Mouse (Mus musculus): ENCODE data around the gene Kcnj4. TPM values are rescaled to one million over a fixed set of nuclear protein-coding genes. Genes with fewer than 3 reads are reported as not detected.
"Not testable (repeated sequence)": the region's sequence is repeated elsewhere in the genome, so short reads cannot be mapped to it uniquely, and the experiment has no call there.

Kcnj4 gene
- total RNA-seq, 2 experiments from 2014 or later: not detected

DNA sequence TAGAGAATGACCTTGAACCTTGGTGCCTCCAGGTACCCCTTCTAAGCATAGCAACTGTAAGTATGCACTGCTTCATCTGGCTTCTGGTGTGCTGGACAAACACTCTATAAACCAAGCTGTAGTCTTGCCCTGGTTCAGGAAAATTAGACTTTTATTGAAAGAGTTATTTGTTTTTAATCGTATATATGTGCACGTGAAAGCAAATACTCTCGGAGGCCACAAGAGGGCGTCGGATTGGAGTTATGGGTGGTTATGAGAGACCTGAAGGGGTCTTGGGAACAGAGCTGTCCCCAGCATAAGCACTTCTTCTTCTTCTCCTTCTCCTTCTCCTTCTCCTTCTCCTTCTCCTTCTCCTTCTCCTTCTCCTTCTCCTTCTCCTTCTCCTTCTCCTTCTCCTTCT is 35.5 kb downstream of the Kcnj4 start:
- DNase-seq: no peak
- intact Hi-C loops (cut with DNase I): loop anchor here (5.0 kb wide), 2 partner anchors 92 to 247 kb away; no protein-coding TSS in a partner anchor

GRCm38 (mm10) chr15:79466601-79467286 is 38.3 kb downstream of the Kcnj4 start:
- intact Hi-C loops (cut with DNase I): loop anchor here (2.0 to 5.0 kb wide), 4 partner anchors 54 to 244 kb away; no protein-coding TSS in a partner anchor
- DNase-seq: peak; percentile 83

GRCm38 (mm10) chr15:79456546-79456945 is 48.5 kb downstream of the Kcnj4 start:
- DNase-seq: no peak
- intact Hi-C loops (cut with DNase I): no loop called here

DNA sequence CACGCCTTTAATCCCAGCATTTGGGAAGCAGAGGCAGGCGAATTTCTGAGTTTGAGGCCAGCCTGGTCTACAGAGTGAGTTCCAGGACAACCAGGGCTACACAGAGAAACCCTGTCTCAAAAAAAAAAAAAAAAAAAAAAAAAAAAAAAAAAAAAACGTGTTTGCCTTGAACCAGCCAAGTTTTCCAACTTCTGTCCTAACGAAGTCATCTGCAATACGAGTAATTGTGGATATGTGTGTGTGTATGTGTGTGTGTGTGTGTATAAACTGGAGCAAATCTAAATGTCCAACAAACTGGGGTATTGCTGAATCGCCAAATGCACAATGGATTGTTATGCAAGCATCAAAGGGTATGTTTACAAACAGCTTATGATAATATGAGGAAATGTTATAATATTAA is 48.9 kb downstream of the Kcnj4 start:
- DNase-seq; intact Hi-C loops (cut with DNase I): not testable (repeated sequence)

DNA sequence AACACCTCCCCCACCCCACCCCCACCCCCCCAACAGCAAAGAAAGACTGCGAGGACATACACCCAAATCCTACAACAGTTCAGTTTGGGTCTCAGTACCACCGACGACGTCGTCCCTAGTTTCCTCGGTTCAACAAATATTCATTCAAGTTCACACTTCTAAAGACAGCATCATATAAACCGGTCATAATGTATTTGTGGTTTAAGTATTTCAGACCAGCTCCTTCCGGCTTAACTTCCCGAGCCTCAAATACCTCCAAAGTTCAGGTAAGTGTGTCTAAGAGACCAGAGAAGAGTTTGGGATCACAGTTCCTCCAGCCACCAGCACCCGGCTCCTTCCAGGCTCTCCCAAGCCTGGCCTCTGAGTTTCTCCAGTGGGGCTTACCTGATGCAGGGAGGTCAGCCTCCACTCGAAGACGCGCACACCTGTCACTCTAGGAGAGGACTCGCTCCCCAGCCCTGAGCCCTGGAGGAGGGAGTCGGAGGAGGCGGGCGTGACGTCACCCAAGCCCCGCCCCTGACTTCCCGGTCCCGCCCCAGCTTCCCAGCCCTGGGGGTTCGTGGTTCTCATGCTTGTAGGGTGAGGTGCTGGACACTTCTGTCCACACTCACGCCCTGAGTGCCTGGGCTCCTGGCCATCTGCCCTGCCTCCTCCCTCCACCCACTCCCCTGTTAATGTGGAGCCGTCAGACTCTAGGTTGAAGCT is 49.8 kb downstream of the Kcnj4 start, which contains the start of gene Csnk1e:
TSS of gene Csnk1e (minus strand) at position 461 of the 705 bp plus-strand sequence.
- peak; percentile 60 to 63 for DNase-seq

DNA sequence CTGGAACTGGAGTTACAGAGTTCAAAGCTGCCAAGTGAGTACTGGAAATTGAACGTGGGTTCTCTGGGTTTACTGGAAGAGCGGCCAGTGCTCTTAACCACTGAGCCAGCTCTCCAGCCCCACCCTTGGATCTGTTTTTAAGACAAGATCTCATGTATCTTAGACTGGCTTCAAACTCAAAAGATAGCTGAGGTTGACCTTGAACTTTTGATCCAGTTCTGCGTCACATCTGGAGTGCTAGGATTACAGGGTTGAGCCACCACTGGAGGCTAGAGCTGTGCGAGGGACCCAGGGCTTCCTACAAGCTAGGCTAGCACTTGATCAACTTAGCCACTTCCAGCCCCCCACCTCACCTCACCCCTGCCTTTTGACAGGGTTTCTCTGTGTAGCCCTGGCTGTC is 51.2 kb downstream of the Kcnj4 start:
- DNase-seq: no peak
- intact Hi-C loops (cut with DNase I): no loop called here

More for the DNA sequence above, 49.8 kb downstream of the Kcnj4 start, which contains the start of gene Csnk1e:
- intact Hi-C loops (cut with DNase I): no loop called here

DNA sequence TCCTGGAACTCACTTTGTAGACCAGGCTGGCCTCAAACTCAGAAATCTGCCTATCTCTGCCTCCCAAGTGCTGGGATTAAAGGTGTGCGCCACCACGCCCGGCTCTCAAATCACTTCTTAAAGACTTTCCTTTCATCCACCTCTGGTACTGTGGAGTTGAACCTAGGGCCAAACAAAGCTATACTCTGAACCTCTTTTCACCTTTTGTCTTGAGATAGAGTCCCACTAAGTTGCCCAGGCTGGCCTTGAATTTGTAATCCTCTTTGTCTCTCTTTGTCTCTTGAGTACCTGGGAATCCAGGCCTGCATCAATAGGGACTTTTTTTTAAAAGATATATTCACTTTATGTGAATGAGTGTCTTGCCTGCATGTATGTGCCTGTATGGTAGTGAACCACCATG is 57.0 kb downstream of the Kcnj4 start:
- DNase-seq: no peak
- intact Hi-C loops (cut with DNase I): no loop called here

DNA sequence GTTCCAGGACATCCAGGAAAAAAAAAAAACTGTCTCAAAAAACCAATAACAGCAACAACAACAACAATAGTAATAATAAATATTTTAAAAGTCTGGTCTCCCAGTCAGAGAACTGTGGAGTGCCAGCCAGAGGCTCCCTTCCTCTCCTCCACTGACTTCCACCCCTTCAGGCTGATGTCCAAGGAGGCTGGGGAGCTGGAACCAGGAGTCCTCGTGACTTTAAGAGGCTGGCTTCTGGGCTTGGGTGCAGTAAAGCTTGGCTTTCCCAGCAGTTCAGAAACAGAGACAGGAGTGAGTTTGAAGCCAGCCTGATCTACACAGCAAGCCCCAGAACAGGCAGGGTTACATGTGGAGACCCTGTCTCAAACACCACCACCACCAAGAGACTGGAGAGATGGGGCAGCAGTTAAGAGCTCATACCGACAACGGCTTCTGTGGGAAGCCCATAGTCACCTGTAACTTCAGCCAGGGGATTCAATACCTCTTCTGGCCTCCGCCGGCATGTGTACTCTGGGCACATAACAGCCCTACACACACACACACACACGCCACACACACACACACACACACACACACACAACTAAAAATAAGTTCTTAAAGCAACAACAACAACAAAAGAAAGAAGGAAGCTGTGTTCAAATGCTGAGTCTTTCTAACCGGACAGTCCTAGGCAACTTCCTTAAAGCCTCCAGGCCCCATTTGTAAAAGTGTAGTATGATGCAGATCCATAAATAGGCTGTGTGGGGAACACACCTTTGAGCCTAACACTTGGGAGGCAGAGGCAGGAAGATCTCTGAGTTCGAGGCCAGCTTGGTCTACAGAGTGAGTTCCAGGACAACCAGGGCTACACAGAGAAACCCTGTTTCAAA is 59.0 kb downstream of the Kcnj4 start:
- intact Hi-C loops (cut with DNase I): no loop called here
- peak in 1 of 2 experiments; percentile 26 for DNase-seq

DNA sequence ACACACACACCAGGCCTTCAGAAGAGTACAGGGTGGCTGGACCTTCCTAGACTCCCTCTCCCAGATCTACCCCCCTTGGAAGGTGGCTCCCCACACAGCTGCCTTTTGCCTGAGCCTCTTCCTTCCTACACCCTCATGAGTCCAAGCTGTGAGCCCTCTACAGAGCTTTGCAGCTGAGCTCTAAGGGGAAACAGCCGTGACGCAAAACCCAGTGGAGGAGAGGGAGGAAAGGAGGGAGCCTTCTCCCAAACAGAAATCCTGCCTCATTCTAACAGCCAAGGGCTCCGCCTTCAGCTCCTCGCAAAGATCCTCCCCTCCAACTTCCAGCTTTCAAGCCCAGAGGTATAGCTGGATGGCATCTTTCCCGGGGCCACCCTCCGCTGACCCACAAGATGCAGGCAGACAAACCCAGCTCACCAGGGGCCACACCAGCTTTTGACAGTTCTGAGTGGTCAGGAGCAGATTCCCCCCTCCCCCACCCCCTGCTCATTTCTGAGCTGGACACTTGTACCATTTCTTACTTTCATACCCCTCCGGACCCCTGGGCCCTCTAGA is 61.1 kb downstream of the Kcnj4 start:
- DNase-seq: peak in 1 of 2 experiments; percentile 13
- intact Hi-C loops (cut with DNase I): no loop called here

DNA sequence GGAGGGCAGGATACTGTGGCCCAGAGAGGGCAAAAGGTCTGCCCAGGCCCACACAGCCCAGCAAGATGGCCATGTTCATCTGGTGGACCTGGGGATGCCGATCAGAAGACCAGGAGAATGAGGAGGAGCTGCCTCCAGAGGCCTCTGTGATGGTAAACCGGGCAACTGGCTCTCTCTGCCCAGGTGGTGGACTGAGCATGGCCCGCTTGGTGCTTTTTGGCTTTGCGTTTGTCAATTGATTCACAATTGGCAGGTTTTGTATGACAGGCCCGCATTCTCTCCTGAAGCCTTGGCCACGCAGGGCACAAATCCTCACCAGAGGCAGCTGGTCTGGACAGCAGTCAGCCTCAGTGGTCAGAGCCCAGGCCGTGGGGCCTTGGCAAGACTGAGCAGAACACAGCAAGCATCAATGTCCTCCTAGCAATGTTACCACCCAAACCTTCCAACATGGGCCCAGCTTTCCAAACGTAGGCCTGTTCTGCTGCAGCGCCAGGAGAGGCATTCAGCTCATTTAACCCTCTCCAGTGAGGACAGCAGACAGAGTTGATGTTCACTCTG is 62.0 kb downstream of the Kcnj4 start:
- intact Hi-C loops (cut with DNase I): no loop called here
- peak; percentile 5 to 18 for DNase-seq

DNA sequence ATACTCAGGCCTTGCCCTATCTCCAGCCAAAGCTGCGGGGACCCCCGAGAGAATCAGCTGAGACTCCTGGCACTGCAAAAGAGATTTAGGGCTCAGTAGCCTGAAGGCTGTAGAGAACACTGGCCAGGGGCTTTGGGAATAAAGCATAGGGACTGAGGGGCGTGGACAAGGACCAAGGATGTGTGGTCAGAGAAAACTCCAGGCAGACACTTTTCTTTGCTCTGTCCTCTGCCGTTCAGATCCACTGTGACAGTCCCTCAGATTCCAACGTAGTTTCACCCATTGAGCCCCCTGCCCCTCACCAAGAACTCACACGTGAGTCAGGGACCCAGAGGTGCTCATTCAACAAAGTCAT is 62.8 kb downstream of the Kcnj4 start:
- intact Hi-C loops (cut with DNase I): no loop called here
- DNase-seq: no peak

DNA sequence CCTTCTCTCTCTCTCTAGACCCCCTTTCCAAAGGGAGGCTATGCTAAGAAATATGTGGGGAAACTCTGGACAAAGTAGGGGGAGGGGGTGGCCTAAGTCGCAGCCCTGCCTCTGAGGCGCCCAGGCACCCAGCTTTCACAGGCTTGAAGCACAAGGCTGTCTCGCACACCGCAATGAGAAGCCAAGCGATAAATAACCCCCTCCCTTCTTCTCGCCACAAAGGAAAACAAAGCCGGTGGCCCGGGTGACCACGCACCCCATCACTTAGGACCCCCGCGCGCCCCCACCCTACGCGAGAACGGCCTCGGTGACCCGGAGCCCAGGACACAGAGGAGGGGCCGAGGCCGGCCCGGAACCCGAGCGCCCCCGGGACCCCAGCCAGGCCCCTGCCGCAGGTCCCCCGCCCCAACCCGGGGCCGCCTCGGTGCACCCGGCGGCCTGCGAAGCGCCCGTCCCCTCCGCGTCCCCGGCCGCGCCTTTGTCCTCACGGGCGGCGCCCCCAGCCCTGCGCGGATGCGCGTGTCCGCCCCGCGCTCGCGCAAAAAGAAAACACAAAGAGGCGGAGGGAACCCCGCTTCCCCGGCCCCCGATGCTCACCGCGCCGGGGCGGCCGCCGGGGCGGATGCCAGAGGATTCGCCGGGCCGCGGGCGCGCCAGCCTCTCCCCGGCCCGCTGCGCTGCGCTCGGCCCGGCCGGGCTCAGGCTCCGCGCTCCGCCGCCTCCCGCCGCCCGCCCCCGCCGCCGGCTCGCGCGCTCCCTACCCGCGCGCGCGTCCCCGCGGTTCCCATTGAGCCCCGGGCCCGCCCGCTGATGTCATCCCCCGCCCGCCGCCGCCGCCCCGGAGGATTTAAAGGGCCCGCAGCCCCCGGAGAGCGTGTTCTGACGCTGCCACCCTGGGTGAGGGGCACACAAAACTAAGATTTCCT is 63.4 kb downstream of the Kcnj4 start:
- DNase-seq: peak; percentile 78 to 81
- intact Hi-C loops (cut with DNase I): loop anchor here (2.0 kb wide), 1 partner anchor 39 kb away; the partner anchor contains the start of gene Tmem184b

DNA sequence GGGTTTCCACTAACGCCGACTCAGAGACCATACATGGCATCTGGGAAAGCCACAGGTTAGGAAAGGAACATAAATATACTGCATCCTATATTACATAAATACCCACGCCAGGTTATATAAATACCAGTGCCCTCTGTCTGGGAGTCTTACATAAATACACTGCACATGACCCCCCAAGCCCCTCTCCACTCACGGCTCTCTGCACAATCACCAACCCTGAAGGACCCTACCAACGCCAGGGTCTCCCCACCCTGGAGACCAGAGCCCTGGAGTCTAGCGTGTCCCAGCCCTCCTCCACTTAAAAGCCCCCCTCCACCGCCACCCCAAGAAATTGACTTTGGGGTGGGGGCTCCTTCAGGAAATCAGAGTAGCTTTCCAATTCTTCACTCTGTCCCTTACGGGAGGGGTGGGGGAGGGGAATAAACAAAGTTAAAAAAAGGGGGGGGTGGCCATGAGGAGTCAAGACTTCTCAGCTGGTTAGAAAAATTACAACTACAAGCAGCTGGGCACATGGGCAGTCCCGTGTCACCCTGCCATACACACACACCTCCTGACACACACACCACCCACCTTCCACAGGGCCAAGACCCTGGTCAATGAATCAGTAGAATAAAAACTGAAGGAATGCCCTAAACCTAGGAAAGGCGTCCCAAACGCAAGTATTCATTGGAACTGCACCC is 64.2 kb downstream of the Kcnj4 start:
- intact Hi-C loops (cut with DNase I): loop anchor here (2.0 kb wide), 1 partner anchor 38 kb away; the partner anchor contains the start of gene Tmem184b
- no peak for DNase-seq

DNA sequence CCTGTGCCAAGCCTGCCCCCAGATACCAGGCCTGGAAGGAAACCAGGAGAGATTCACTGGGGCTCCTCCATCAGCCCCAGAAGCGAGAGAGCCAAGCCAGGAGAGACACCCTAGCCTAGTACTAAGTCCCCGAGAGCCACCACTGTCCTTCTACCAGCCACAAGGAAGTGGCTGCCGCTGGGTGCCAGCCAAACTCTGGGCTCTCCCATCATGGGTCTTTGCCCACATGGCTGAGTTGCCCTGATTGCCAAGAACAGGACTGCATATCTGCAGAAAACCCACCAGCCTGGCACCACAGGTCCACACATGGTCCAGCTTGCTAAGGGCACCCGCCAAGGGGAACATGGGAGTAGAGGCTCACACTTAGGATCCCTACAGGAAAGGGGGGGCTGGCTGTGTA is 64.8 kb downstream of the Kcnj4 start:
- DNase-seq: peak; percentile 60 to 61
- intact Hi-C loops (cut with DNase I): loop anchor here (2.0 kb wide), 1 partner anchor 37 kb away; the partner anchor contains the start of gene Tmem184b

- intact Hi-C loops (cut with DNase I): no loop called here
- DNase-seq: no peak
Observed at GRCm38 (mm10) chr15:79439386-79439785, 65.7 kb downstream of the Kcnj4 start.

DNA sequence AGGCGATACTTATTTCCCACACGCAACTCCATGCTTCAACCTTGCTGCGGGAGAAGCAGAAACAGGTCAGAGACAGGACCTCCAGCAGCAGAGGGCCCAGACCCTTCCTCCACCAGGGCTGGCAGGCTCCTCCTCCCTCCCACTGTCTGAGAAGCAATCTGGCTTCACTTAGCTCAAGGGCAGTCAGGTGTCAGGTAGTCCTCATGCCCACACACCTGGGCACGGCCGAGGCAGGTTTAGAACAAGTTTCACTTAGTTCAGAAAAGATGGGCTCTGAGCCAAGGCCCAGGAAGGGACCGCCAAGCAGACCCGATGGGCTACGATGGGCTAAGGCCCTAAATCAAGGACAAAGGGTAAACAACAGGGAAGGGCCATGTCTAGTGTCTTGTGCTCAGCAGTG is 66.2 kb downstream of the Kcnj4 start:
- intact Hi-C loops (cut with DNase I): loop anchor here (1.0 kb wide), 1 partner anchor 17 kb away; no protein-coding TSS in a partner anchor
- DNase-seq: no peak

DNA sequence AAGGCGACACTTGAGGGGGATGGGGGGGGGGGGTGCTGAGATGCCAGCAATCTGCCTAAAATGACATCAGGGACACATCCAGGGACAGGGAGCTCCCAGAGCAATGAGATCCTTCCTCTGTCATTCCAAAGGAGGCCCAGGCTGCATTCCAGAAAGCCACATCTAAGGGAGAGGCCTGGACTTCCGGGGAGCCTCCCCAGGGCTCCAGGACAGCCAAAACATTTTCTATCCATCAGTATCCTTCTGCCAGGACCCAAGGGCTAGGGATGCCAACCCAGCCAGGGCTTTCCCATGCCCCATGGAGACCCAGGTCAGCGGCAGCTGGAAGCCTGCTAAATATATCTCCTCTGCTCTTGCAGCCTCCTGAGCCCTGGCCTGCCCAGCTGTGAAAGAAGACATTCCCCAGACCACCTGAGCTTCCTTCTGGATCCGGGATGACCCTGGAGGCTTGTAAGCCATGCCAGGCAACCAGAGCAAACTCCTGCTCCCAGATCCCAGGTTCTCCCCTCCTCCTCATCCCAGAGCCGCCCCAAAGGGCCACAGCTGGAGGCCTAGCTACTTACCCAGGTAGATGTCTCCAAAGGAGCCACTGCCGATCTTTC is 66.7 kb downstream of the Kcnj4 start:
- intact Hi-C loops (cut with DNase I): loop anchor here (1.0 kb wide), 1 partner anchor 16 kb away; no protein-coding TSS in a partner anchor
- no peak for DNase-seq
